Mouse (Mus musculus): ENCODE results near the gene Chka. TPM values are rescaled to one million over a fixed set of nuclear protein-coding genes. Genes with fewer than 3 reads are reported as not detected.

Chka gene
- polyA plus RNA-seq, 1 experiment, result 35.5 TPM

- peaks cover 22% of the 10 kb centered on the region for H3K36me3 ChIP-seq (ENCODE audit: control insufficient read depth, insufficient read depth)
- no peak for TF ChIP-seq USF1 (IDR thresholded peaks at IDR 0.05; ENCODE audit: low read depth)
- TF ChIP-seq MYOG (IDR thresholded peaks at IDR 0.05; ENCODE audit: control insufficient read depth in 1 of 3, insufficient read depth in 1 of 3, insufficient read length in 2 of 3, low read depth in 2 of 3), result no peak
- peaks cover 31% of the 10 kb centered on the region for H3K79me2 ChIP-seq (ENCODE audit: control insufficient read depth, insufficient read depth)
- peak overlapping the region; percentile 45 for H3ac ChIP-seq (ENCODE audit: control insufficient read depth, insufficient read length)
- peak overlapping the region; percentile 84 for H3K4me3 ChIP-seq
- H3K4me2 ChIP-seq (ENCODE audit: low read depth), result peak overlapping the region; percentile 95
- H3K27me3 ChIP-seq (ENCODE audit: control insufficient read depth, insufficient read depth, insufficient read length), result no peaks in the 10 kb centered on the region
Observed at GRCm38 (mm10) chr19:3904363-3904675, 52.7 kb downstream of the Chka start.

- no peaks in the 10 kb centered on the region for H3K27me3 ChIP-seq (ENCODE audit: control insufficient read depth, insufficient read depth, insufficient read length)
- H3K79me2 ChIP-seq (ENCODE audit: control insufficient read depth, insufficient read depth), result peaks cover 31% of the 10 kb centered on the region
- TF ChIP-seq POLR2AphosphoS2 (IDR thresholded peaks at IDR 0.05; ENCODE audit: insufficient read length, low read depth) (peak; percentile 32), SRF (IDR thresholded peaks at IDR 0.05; ENCODE audit: control insufficient read depth, insufficient read length, low read depth) (no peak), POLR2A (IDR thresholded peaks at IDR 0.05; ENCODE audit: insufficient read length, low read depth) (peak; percentile 30)
- peak overlapping the region; percentile 84 for H3K4me3 ChIP-seq
- peak overlapping the region; percentile 45 for H3ac ChIP-seq (ENCODE audit: control insufficient read depth, insufficient read length)
- H3K36me3 ChIP-seq (ENCODE audit: control insufficient read depth, insufficient read depth), result peaks cover 13% of the 10 kb centered on the region
- H3K4me2 ChIP-seq (ENCODE audit: low read depth), result peak overlapping the region; percentile 95
Observed at GRCm38 (mm10) chr19:3905261-3905969, 53.8 kb downstream of the Chka start.

DNA sequence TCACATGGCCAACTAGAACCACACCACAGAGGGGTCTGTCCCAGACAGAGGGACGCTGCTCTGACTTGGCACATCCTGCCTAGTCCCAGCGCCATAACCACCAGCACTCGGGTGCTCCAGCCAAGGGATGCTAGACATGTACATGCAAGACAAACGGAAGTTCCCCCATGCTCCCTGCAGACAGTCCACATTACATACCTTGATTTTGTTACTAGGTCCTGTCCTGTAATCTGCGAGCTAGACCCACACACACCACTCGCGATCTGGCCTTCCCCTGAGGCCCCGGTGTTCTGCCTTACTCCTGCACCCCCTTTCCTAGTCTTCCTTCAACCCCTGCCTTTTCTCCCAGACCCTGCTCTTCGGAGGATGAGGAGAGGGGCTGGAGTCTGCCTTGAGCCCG is 54.8 kb downstream of the Chka start:
- Histone ChIP-seq H3ac (ENCODE audit: control insufficient read depth, insufficient read length) (peak overlapping the region; percentile 45), H3K4me2 (ENCODE audit: low read depth) (peak overlapping the region; percentile 95), H3K79me2 (ENCODE audit: control insufficient read depth, insufficient read depth) (peaks cover 34% of the 10 kb centered on the region), H3K27me3 (ENCODE audit: control insufficient read depth, insufficient read depth, insufficient read length) (no peaks in the 10 kb centered on the region), H3K36me3 (ENCODE audit: control insufficient read depth, insufficient read depth) (peaks cover 9% of the 10 kb centered on the region), H3K4me3 (peak overlapping the region; percentile 84)
- TF ChIP-seq POLR2AphosphoS2 (IDR thresholded peaks at IDR 0.05; ENCODE audit: insufficient read length, low read depth), result peak; percentile 12
- no peak for TF ChIP-seq MYOG (IDR thresholded peaks at IDR 0.05; ENCODE audit: control insufficient read depth in 1 of 3, insufficient read depth in 1 of 3, insufficient read length in 2 of 3, low read depth in 2 of 3)
- peak; percentile 20 for TF ChIP-seq POLR2A (IDR thresholded peaks at IDR 0.05; ENCODE audit: insufficient read length, low read depth)
- TF ChIP-seq SRF (IDR thresholded peaks at IDR 0.05; ENCODE audit: control insufficient read depth, insufficient read length, low read depth), result no peak

DNA sequence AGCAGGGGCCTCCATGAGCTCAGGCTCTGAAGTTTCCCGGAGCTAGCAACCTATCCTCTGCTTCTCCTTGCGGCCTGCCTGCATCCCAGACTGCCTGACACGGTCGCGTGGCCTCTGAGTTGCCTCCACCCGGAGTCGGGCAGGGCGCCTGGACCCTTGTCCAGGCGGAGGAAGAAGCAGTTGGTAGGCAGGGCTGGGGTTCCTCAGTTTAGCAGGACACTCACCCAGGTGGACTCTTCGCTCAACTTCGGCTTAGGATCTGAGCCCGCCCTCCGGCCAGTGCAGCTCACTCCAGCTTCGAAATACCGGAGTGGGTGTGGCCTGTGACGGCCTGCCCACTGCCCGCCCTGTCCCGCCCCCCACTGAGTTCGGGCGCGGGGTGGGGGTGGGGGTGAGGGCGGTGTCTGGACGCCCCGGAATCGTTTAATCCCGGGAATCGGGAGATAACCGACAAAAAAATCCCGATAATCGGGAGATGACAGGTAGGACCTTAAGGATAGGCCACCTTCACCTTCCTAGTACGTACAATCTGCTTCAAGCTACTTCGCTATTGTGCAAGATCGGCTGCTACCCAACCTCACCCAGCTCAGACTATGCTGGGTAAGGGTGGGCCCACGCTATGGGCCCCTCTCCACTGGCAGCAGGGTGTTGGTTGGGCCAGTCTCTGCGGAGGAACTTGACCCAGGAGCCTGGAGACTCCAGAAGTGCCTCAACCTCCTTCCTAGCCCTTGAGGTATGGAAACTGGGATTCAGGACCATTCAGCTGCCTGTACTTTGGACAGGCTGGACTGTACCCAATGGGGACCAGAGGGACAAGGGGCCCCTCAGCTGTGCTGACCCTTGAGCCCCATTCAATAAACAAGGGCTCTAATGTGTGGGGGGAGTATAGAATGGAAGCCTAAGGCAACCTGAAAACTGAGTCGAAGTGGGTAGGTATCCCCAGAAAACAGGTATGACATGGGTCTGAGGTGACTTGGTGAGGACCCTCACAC is 55.5 kb downstream of the Chka start, which contains the start of gene Tcirg1:
Tcirg1 (minus strand) TSS at position 339 of the 992 bp plus-strand sequence.
- no peaks in the 10 kb centered on the region for H3K27me3 ChIP-seq (ENCODE audit: control insufficient read depth, insufficient read depth, insufficient read length)
- H3K4me2 ChIP-seq (ENCODE audit: low read depth), result peak within 1 kb of the TSS; percentile 95
- TF ChIP-seq POLR2AphosphoS2 (IDR thresholded peaks at IDR 0.05; ENCODE audit: insufficient read length, low read depth) (peak; percentile 92), MAX (IDR thresholded peaks at IDR 0.05; ENCODE audit: low read depth) (no peak), POLR2A (IDR thresholded peaks at IDR 0.05; ENCODE audit: insufficient read length, low read depth) (peak; percentile 87), MYOG (IDR thresholded peaks at IDR 0.05; ENCODE audit: control insufficient read depth in 1 of 3, insufficient read depth in 1 of 3, insufficient read length in 2 of 3, low read depth in 2 of 3) (no peak), CEBPB (IDR thresholded peaks at IDR 0.05; ENCODE audit: insufficient read depth, poor library complexity, severe bottlenecking) (0 out of 2 replicates have a peak, but pooled peaks have one; percentile 35), TCF12 (IDR thresholded peaks at IDR 0.05; ENCODE audit: insufficient read depth, poor library complexity, severe bottlenecking) (no peak), E2F4 (IDR thresholded peaks at IDR 0.05; ENCODE audit: insufficient read depth) (no peak), SRF (IDR thresholded peaks at IDR 0.05; ENCODE audit: control insufficient read depth, insufficient read length, low read depth) (no peak)
- H3K36me3 ChIP-seq (ENCODE audit: control insufficient read depth, insufficient read depth), result peaks cover 3% of the 10 kb centered on the region
- H3K79me2 ChIP-seq (ENCODE audit: control insufficient read depth, insufficient read depth), result peaks cover 42% of the 10 kb centered on the region
- peak within 1 kb of the TSS; percentile 45 for H3ac ChIP-seq (ENCODE audit: control insufficient read depth, insufficient read length)
- peak within 1 kb of the TSS; percentile 84 for H3K4me3 ChIP-seq

- Histone ChIP-seq H3K4me2 (ENCODE audit: low read depth) (peak overlapping the region; percentile 95), H3K36me3 (ENCODE audit: control insufficient read depth, insufficient read depth) (no peaks in the 10 kb centered on the region), H3ac (ENCODE audit: control insufficient read depth, insufficient read length) (no peak overlapping the region), H3K4me3 (peak overlapping the region; percentile 84), H3K27me3 (ENCODE audit: control insufficient read depth, insufficient read depth, insufficient read length) (no peaks in the 10 kb centered on the region), H3K79me2 (ENCODE audit: control insufficient read depth, insufficient read depth) (peaks cover 42% of the 10 kb centered on the region)
- TF ChIP-seq POLR2A (IDR thresholded peaks at IDR 0.05; ENCODE audit: insufficient read length, low read depth) (no peak), CEBPB (IDR thresholded peaks at IDR 0.05; ENCODE audit: insufficient read depth, poor library complexity, severe bottlenecking) (no peak), USF1 (IDR thresholded peaks at IDR 0.05; ENCODE audit: low read depth) (no peak), MYOG (IDR thresholded peaks at IDR 0.05; ENCODE audit: control insufficient read depth in 1 of 3, insufficient read depth in 1 of 3, insufficient read length in 2 of 3, low read depth in 2 of 3) (no peak), MYOD1 (IDR thresholded peaks at IDR 0.05; ENCODE audit: control insufficient read depth in 1 of 3, insufficient read length in 2 of 3, low read depth in 2 of 3) (no peak), TCF12 (IDR thresholded peaks at IDR 0.05; ENCODE audit: insufficient read depth, poor library complexity, severe bottlenecking) (no peak), E2F4 (IDR thresholded peaks at IDR 0.05; ENCODE audit: insufficient read depth) (no peak), TCF3 (IDR thresholded peaks at IDR 0.05; ENCODE audit: insufficient read length, low read depth) (no peak), POLR2AphosphoS2 (IDR thresholded peaks at IDR 0.05; ENCODE audit: insufficient read length, low read depth) (no peak), SRF (IDR thresholded peaks at IDR 0.05; ENCODE audit: control insufficient read depth, insufficient read length, low read depth) (no peak), REST (IDR thresholded peaks at IDR 0.05; ENCODE audit: insufficient read depth, insufficient read length) (no peak), MAX (IDR thresholded peaks at IDR 0.05; ENCODE audit: low read depth) (no peak)
Observed at GRCm38 (mm10) chr19:3907876-3908660, 56.5 kb downstream of the Chka start.
